In genomic region chr10:80172527-80173292, GRCm38 (mm10) we compare ENCODE assay signal across 7 mouse cellular contexts. TPM values are rescaled to one million over a fixed set of nuclear protein-coding genes. Genes with fewer than 3 reads are reported as not detected.
A peak's percentile ranks its signal among the peaks of the same experiment; 100 is the strongest.
DNase-seq lines count a peak whose midpoint lies in the region; ATAC-seq and TF ChIP-seq lines count a peak whose summit lies in the region.

Gene 1600002K03Rik (plus strand): TSS chr10:80172944.

- H3K4me3 ChIP-seq in embryonic facial prominence, embryonic 12.5 days: peak within 1 kb of the TSS; percentile 48
- peak within 1 kb of the TSS; percentile 69 for H3K4me3 ChIP-seq in kidney, adult 2 months (ENCODE audit: insufficient read depth, low read depth, low read length)
- peak within 1 kb of the TSS; percentile 33 for H3K4me3 ChIP-seq in limb, embryonic 11.5 days (ENCODE audit: low read depth, low read length)
- peak within 1 kb of the TSS; percentile 46 for H3K4me3 ChIP-seq in midbrain, embryonic 13.5 days (replicated peaks)

- H3K4me2 ChIP-seq in embryonic facial prominence, embryonic 12.5 days (replicated peaks): peak within 1 kb of the TSS; percentile 58
- H3K4me2 ChIP-seq in limb, embryonic 11.5 days (ENCODE audit: low read depth, severe bottlenecking): peak within 1 kb of the TSS; percentile 46
- peak within 1 kb of the TSS; percentile 64 for H3K4me2 ChIP-seq in midbrain, embryonic 13.5 days (replicated peaks)

- H3K27me3 ChIP-seq in embryonic facial prominence, embryonic 12.5 days: no peaks in the 10 kb centered on the region
- H3K27me3 ChIP-seq in kidney, adult 2 months (replicated peaks; ENCODE audit: control insufficient read depth, insufficient read depth, low read length): no peaks in the 10 kb centered on the region
- no peaks in the 10 kb centered on the region for H3K27me3 ChIP-seq in limb, embryonic 11.5 days (ENCODE audit: control insufficient read depth, insufficient read depth, low read length)
- no peaks in the 10 kb centered on the region for H3K27me3 ChIP-seq in midbrain, embryonic 13.5 days

- H3K36me3 ChIP-seq in embryonic facial prominence, embryonic 12.5 days: peaks cover 27% of the 10 kb centered on the region
- peaks cover 4% of the 10 kb centered on the region; the same call in 1 of the 2 replicates for H3K36me3 ChIP-seq in kidney, adult 2 months (ENCODE audit: control insufficient read depth, insufficient read depth, low read length)
- peaks cover 19% of the 10 kb centered on the region for H3K36me3 ChIP-seq in limb, embryonic 11.5 days (ENCODE audit: control insufficient read depth, insufficient read depth, low read length)
- peaks cover 28% of the 10 kb centered on the region for H3K36me3 ChIP-seq in midbrain, embryonic 13.5 days

- ATAC-seq in embryonic facial prominence, embryonic 12.5 days (ENCODE audit: insufficient number of reproducible peaks, insufficient read depth, low FRiP score, low TSS enrichment): peak; percentile 43; the same call in 1 of the 2 replicates
- ATAC-seq in limb, embryonic 11.5 days (ENCODE audit: insufficient number of reproducible peaks, low FRiP score, low TSS enrichment, low read depth): peak; percentile 45
- peak; percentile 68 for ATAC-seq in midbrain, embryonic 13.5 days

- peak; percentile 88 for TF ChIP-seq POLR2A in kidney, adult 2 months (IDR thresholded peaks at IDR 0.05; ENCODE audit: low read depth, low read length)

- H3K27ac ChIP-seq in embryonic facial prominence, embryonic 12.5 days: peak within 1 kb of the TSS; percentile 76
- peak within 1 kb of the TSS; percentile 90 for H3K27ac ChIP-seq in kidney, adult 2 months (ENCODE audit: insufficient read depth, low read depth, low read length)
- H3K27ac ChIP-seq in limb, embryonic 11.5 days (replicated peaks; ENCODE audit: low read depth, low read length): peak within 1 kb of the TSS; percentile 33
- H3K27ac ChIP-seq in midbrain, embryonic 13.5 days: peak within 1 kb of the TSS; percentile 85

- peak; percentile 93 for DNase-seq in adrenal gland, postnatal 14 days
- peak; percentile 95 to 96 for DNase-seq in heart, adult 18-20 months
- DNase-seq in kidney, adult 2 months: peak; percentile 95
- peak; percentile 90 for DNase-seq in limb, embryonic 11.5 days (ENCODE audit: low spot score)
- peak; percentile 84 to 89 for DNase-seq in spleen, adult 18-20 months

- WGBS in embryonic facial prominence, embryonic 12.5 days: 8% methylated on average over 35 of the region's 35 CpGs
- 19% methylated on average over 35 of the region's 35 CpGs for WGBS in kidney, adult 2 months
- 12% methylated on average over 35 of the region's 35 CpGs for WGBS in limb, embryonic 11.5 days
- 10% methylated on average over 33 of the region's 35 CpGs for WGBS in midbrain, embryonic 13.5 days

- peak within 1 kb of the TSS; percentile 44 for H3K9ac ChIP-seq in embryonic facial prominence, embryonic 12.5 days
- H3K9ac ChIP-seq in limb, embryonic 11.5 days (ENCODE audit: low read length): peak within 1 kb of the TSS; percentile 47
- peak within 1 kb of the TSS; percentile 64 for H3K9ac ChIP-seq in midbrain, embryonic 13.5 days (replicated peaks)

- no peak for TF ChIP-seq CTCF in kidney, adult 2 months (conservative IDR thresholded peaks at IDR 0.05; ENCODE audit: insufficient read depth, insufficient read length, low read depth, low read length)

- peaks cover 33% of the 10 kb centered on the region for H3K4me1 ChIP-seq in embryonic facial prominence, embryonic 12.5 days
- H3K4me1 ChIP-seq in kidney, adult 2 months (ENCODE audit: control insufficient read depth, insufficient read depth, low read length): no peaks in the 10 kb centered on the region; the same call in 1 of the 2 replicates
- peaks cover 18% of the 10 kb centered on the region for H3K4me1 ChIP-seq in limb, embryonic 11.5 days (ENCODE audit: control insufficient read depth, insufficient read depth, low read length)
- peaks cover 74% of the 10 kb centered on the region for H3K4me1 ChIP-seq in midbrain, embryonic 13.5 days (replicated peaks)

- H3K9me3 ChIP-seq in embryonic facial prominence, embryonic 12.5 days: no peaks in the 10 kb centered on the region
- no peaks in the 10 kb centered on the region for H3K9me3 ChIP-seq in limb, embryonic 11.5 days (ENCODE audit: control insufficient read depth, low read length)
- no peaks in the 10 kb centered on the region for H3K9me3 ChIP-seq in midbrain, embryonic 13.5 days

RNA-seq across cellular contexts. Expression of gene 1600002K03Rik, which starts in this region (rescaled TPM):
- total RNA-seq in adrenal gland, postnatal 14 days (2021): 8.6 and 9.5 TPM in 2 replicates
- 11.6 and 13.0 TPM in 2 replicates for polyA plus RNA-seq in embryonic facial prominence, embryonic 12.5 days (2016; fragmentation: Nextera tagmentation; extraction: Ambion mirVana)
- total RNA-seq in heart, adult 18-20 months (2021): 1 to 10 TPM; 4.2 to 5.7 TPM
- polyA plus RNA-seq in kidney, adult 2 months (2012; rRNA removed): 7.9 and 11.2 TPM in 2 replicates
- polyA plus RNA-seq in limb, embryonic 11.5 days (2014; fragmentation: Nextera tagmentation; extraction: Ambion mirVana): 5.9 and 7.2 TPM in 2 replicates
- 11.9 and 14.5 TPM in 2 replicates for polyA plus RNA-seq in midbrain, embryonic 13.5 days (2015; fragmentation: Nextera tagmentation; extraction: Ambion mirVana)

Comparison
In these comparisons a context has a peak if more than half of its experiments do, and no peak if none do; other contexts are left out.
1. Peak in every context shown above with its lines: DNase-seq, ATAC-seq, H3K4me3 ChIP-seq and H3K27ac ChIP-seq.
2. H3K27ac ChIP-seq: peak in every context shown above with its lines; median percentile 90 in kidney, adult 2 months; 85 in midbrain, embryonic 13.5 days; 76 in embryonic facial prominence, embryonic 12.5 days; 33 in limb, embryonic 11.5 days.